8 mouse cellular contexts compared by ENCODE assay signal in genomic region chr14:122490441-122491328, GRCm38 (mm10). TPM values are rescaled to one million over a fixed set of nuclear protein-coding genes. Genes with fewer than 3 reads are reported as not detected.
A peak's percentile ranks its signal among the peaks of the same experiment; 100 is the strongest.
DNase-seq lines count a peak whose midpoint lies in the region; ATAC-seq and TF ChIP-seq lines count a peak whose summit lies in the region.

TSS of gene Gm10837 (plus strand) at chr14:122490586.

- TF ChIP-seq CTCF in lung, embryonic 14.5 days (IDR thresholded peaks at IDR 0.05; ENCODE audit: low read depth) = no peak
- TF ChIP-seq CTCF in cortical plate, adult 2 months (IDR thresholded peaks at IDR 0.05; ENCODE audit: extremely low read depth, insufficient read depth, low read length) = no peak

- DNase-seq in lung, embryonic 14.5 days = peak; percentile 15
- no peak for DNase-seq in lung, postnatal 14 days
- DNase-seq in naive thymus-derived CD4-positive, alpha-beta T cell, adult 2 months (ENCODE audit: low read depth) = peak; percentile 17
- no peak for DNase-seq in right cerebral cortex, adult 18-20 months
- no peak for DNase-seq in thymus, postnatal 36 days
- DNase-seq in spleen, postnatal 4 days (ENCODE audit: low spot score in 2 of 2) = no peak

- no peak for TF ChIP-seq POLR2A in cortical plate, adult 2 months (IDR thresholded peaks at IDR 0.05; ENCODE audit: extremely low read depth, insufficient read depth, low read length)

- peak within 1 kb of the TSS; percentile 25 for H3K4me3 ChIP-seq in lung, embryonic 14.5 days (ENCODE audit: low read depth, low read length)
- peak within 1 kb of the TSS; percentile 23 for H3K4me3 ChIP-seq in cortical plate, adult 2 months (ENCODE audit: insufficient read depth, low read length)
- H3K4me3 ChIP-seq in hindbrain, embryonic 16.5 days (ENCODE audit: low read length) = peak within 1 kb of the TSS; percentile 36

- H3K36me3 ChIP-seq in lung, embryonic 14.5 days (ENCODE audit: insufficient read depth) = no peaks in the 10 kb centered on the region
- H3K36me3 ChIP-seq in hindbrain, embryonic 16.5 days (ENCODE audit: control insufficient read depth, insufficient read depth, low read length) = no peaks in the 10 kb centered on the region

- no peaks in the 10 kb centered on the region for H3K9me3 ChIP-seq in lung, embryonic 14.5 days (ENCODE audit: low read depth, low read length)
- peaks cover 6% of the 10 kb centered on the region; the same call in 1 of the 2 replicates for H3K9me3 ChIP-seq in hindbrain, embryonic 16.5 days (ENCODE audit: control insufficient read depth, low read length)

- peak; percentile 71; the same call in 1 of the 2 replicates for ATAC-seq in lung, embryonic 14.5 days (ENCODE audit: insufficient read depth)
- ATAC-seq in hindbrain, embryonic 16.5 days = peak; percentile 85

- H3K4me1 ChIP-seq in lung, embryonic 14.5 days (ENCODE audit: insufficient read depth) = no peaks in the 10 kb centered on the region
- no peaks in the 10 kb centered on the region for H3K4me1 ChIP-seq in cortical plate, adult 2 months (ENCODE audit: control insufficient read depth, insufficient read depth, low read length)
- H3K4me1 ChIP-seq in hindbrain, embryonic 16.5 days (ENCODE audit: control insufficient read depth, insufficient read depth, low read depth, low read length) = peaks cover 3% of the 10 kb centered on the region; the same call in 1 of the 2 replicates

- H3K4me2 ChIP-seq in lung, embryonic 14.5 days = peak within 1 kb of the TSS; percentile 43; the same call in 1 of the 2 replicates
- peak within 1 kb of the TSS; percentile 56 for H3K4me2 ChIP-seq in hindbrain, embryonic 16.5 days (ENCODE audit: low read length)

- WGBS in lung, embryonic 14.5 days = 1% methylated on average over 51 of the region's 51 CpGs
- 2% methylated on average over 42 of the region's 51 CpGs for WGBS in hindbrain, embryonic 16.5 days

- no peak within 1 kb of the TSS for H3K27ac ChIP-seq in lung, embryonic 14.5 days (ENCODE audit: low read depth)
- peak within 1 kb of the TSS; percentile 54 for H3K27ac ChIP-seq in cortical plate, adult 2 months (ENCODE audit: insufficient read depth, low read length)
- peak within 1 kb of the TSS; percentile 81 for H3K27ac ChIP-seq in hindbrain, embryonic 16.5 days (ENCODE audit: low read depth, low read length)

- no peak within 1 kb of the TSS for H3K9ac ChIP-seq in lung, embryonic 14.5 days
- H3K9ac ChIP-seq in hindbrain, embryonic 16.5 days (ENCODE audit: low read depth, low read length) = peak within 1 kb of the TSS; percentile 60

- peaks cover 71% of the 10 kb centered on the region for H3K27me3 ChIP-seq in lung, embryonic 14.5 days (ENCODE audit: insufficient read depth, low read length)
- H3K27me3 ChIP-seq in hindbrain, embryonic 16.5 days (replicated peaks; ENCODE audit: control insufficient read depth, insufficient read depth, low read length) = peaks cover 19% of the 10 kb centered on the region

RNA-seq across cellular contexts. Expression of gene Gm10837, which starts in this region (rescaled TPM):
- polyA plus RNA-seq in lung, embryonic 14.5 days (2014; fragmentation: Nextera tagmentation; extraction: Ambion mirVana) = not detected in 2 replicates
- polyA plus RNA-seq in cortical plate, adult 2 months (2012; rRNA removed) = 0.08 TPM in 1 of 2 replicates, not detected in the other
- polyA plus RNA-seq in hindbrain, embryonic 16.5 days (2015; fragmentation: Nextera tagmentation; extraction: Ambion mirVana) = 0.80 and 0.84 TPM in 2 replicates

Comparison
In these comparisons a context has a peak if more than half of its experiments do, and no peak if none do; other contexts are left out.
1. Peak in DNase-seq, ATAC-seq, H3K4me3 ChIP-seq and H3K4me2 ChIP-seq in lung, embryonic 14.5 days; RNA of the gene not detected or under 1 TPM.
2. Peak in ATAC-seq, H3K4me3 ChIP-seq, H3K27ac ChIP-seq, H3K9ac ChIP-seq and H3K4me2 ChIP-seq in hindbrain, embryonic 16.5 days; RNA of the gene not detected or under 1 TPM.